Mouse (Mus musculus) thymus, adult 2 months (tissue): ENCODE data around the gene Clic6. TPM values are rescaled to one million over a fixed set of nuclear protein-coding genes. Genes with fewer than 3 reads are reported as not detected.

Source experiments
- DNase-seq: peaks from one replicate; pipeline ENCODE4 v3.0.0; 2021
- H3K27ac ChIP-seq: fragments of 200-500 bp; 2 replicates; pipeline ENCODE4 v1.5.1; 2012; ENCODE audit warnings: low read length, control low read depth; ENCODE audit not compliant: control insufficient read depth, insufficient read depth
- H3K27me3 ChIP-seq: fragments of 200-500 bp; 2 replicates; pipeline ENCODE4 v1.6.1; 2012; ENCODE audit warnings: mild to moderate bottlenecking, low read length, moderate library complexity, mixed read lengths; ENCODE audit not compliant: control insufficient read depth, insufficient read depth
- H3K36me3 ChIP-seq: fragments of 200-500 bp; 2 replicates; pipeline ENCODE4 v1.6.1; 2012; ENCODE audit warnings: mild to moderate bottlenecking, low read length, moderate library complexity; ENCODE audit not compliant: control insufficient read depth, insufficient read depth
- H3K4me1 ChIP-seq: fragments of 200-500 bp; replicated peaks from 2 replicates; pipeline ENCODE4 v1.6.1; 2012; ENCODE audit warnings: low read length; ENCODE audit not compliant: control insufficient read depth, insufficient read depth
- H3K4me3 ChIP-seq: fragments of 200-500 bp; 2 replicates; pipeline ENCODE4 v1.5.1; 2012; ENCODE audit warnings: mild to moderate bottlenecking, low read length, control low read depth, moderate library complexity; ENCODE audit not compliant: control insufficient read depth, insufficient read depth
- CTCF ChIP-seq: fragments of 200-500 bp; IDR thresholded peaks from 2 replicates; pipeline ENCODE4 v1.5.1; 2012; ENCODE audit warnings: mild to moderate bottlenecking, control low read depth, low read length, moderate library complexity, borderline replicate concordance; ENCODE audit not compliant: control insufficient read depth, poor library complexity, insufficient read depth; ENCODE audit errors: extremely low read depth
- POLR2A ChIP-seq: fragments of 200-500 bp; IDR thresholded peaks from 2 replicates; pipeline ENCODE4 v1.6.1; 2012; ENCODE audit warnings: mild to moderate bottlenecking, low read length, control low read depth, moderate library complexity; ENCODE audit not compliant: control insufficient read depth, poor library complexity, insufficient read depth; ENCODE audit errors: extremely low read depth
- WGBS: fragments of 180-500 bp; shearing (Covaris S2); methylation state at CpG from one replicate; pipeline ENCODE4 v1.1.7; 2018; 5-methylcytosine and 5-hydroxymethylcytosine counted together
- polyA plus RNA-seq: library from polyadenylated mRNA; depleted of rRNA; stranded (reverse); fragments of >200 nt; gene quantifications from 2 replicates; pipeline ENCODE4 v1.2.3, GENCODE M21; 2012

Clic6 gene
- polyA plus RNA-seq, 1 experiment: 0.22 TPM

GRCm38 (mm10) chr16:92565291-92565690 is 79.8 kb downstream of the Clic6 start:
- no peak overlapping the region for H3K27ac ChIP-seq
- 0 out of 2 replicates have a peak, but pooled peaks cover 3% of the 10 kb centered on the region for H3K4me1 ChIP-seq
- H3K27me3 ChIP-seq: no peaks in the 10 kb centered on the region
- TF ChIP-seq CTCF: no peak
- no peak for TF ChIP-seq POLR2A
- no peaks in the 10 kb centered on the region for H3K36me3 ChIP-seq
- no peak for DNase-seq
- WGBS: 83% methylated on average over 11 of the region's 11 CpGs
- no peak overlapping the region for H3K4me3 ChIP-seq

DNA sequence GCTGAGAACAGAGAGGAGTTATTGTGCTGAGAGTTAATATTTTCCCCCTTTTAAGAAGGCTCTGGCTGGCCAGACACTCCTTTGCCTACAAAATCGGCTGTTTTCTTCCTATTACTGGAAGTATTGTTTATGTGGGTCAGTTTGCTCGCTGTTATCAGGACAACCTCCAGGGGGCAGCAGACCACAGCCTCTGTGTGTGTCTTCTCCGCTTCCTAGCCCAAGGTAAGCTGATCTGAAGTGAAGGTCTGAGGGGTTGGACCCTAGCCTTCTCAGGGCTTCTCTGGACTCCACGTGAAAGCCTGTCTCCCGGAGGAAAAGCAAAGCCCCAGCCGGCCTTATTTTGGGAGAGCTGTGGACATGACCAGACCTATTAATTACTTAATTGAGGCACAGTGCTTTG is 80.2 kb downstream of the Clic6 start:
- WGBS: 5% methylated on average over 6 of the region's 6 CpGs
- Histone ChIP-seq H3K4me1 (0 out of 2 replicates have a peak, but pooled peaks cover 3% of the 10 kb centered on the region), H3K4me3 (no peak overlapping the region), H3K27ac (no peak overlapping the region), H3K36me3 (no peaks in the 10 kb centered on the region), H3K27me3 (no peaks in the 10 kb centered on the region)
- peak; percentile 83 for DNase-seq
- TF ChIP-seq POLR2A: no peak
- TF ChIP-seq CTCF: peak; percentile 73; the same call in 1 of the 2 replicates

DNA sequence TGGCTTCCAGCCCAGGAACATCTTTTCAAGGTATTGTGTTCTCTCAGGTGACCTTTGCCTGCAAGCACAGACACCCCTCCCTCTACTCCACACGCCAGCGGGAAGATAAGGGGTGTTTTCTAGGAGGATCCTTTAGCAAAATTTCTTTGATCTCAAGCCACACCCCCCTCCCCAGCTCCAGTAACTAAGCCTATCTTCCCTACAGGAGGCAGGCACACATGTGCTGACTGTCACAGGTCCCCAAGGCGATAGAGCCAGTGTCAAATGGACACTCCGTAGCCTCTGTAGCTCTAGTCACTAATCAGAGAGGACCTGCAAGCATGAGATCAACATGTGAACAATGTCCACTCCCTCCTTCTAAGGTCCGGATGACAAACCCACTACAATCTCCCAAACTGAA is 80.6 kb downstream of the Clic6 start:
- 63% methylated on average over 5 of the region's 5 CpGs for WGBS
- no peak for TF ChIP-seq POLR2A
- TF ChIP-seq CTCF: no peak

GRCm38 (mm10) chr16:92571246-92571645 is 85.7 kb downstream of the Clic6 start:
- no peak for TF ChIP-seq POLR2A
- TF ChIP-seq CTCF: no peak
- no peaks in the 10 kb centered on the region for H3K36me3 ChIP-seq
- no peak overlapping the region for H3K27ac ChIP-seq
- H3K4me1 ChIP-seq: peaks cover 4% of the 10 kb centered on the region
- WGBS: 96% methylated on average over 11 of the region's 11 CpGs
- no peaks in the 10 kb centered on the region for H3K27me3 ChIP-seq
- H3K4me3 ChIP-seq: no peak overlapping the region
- DNase-seq: no peak

More for the DNA sequence above, 80.6 kb downstream of the Clic6 start:
- Histone ChIP-seq H3K36me3 (no peaks in the 10 kb centered on the region), H3K27ac (no peak overlapping the region), H3K4me3 (no peak overlapping the region), H3K27me3 (no peaks in the 10 kb centered on the region), H3K4me1 (0 out of 2 replicates have a peak, but pooled peaks cover 3% of the 10 kb centered on the region)
- no peak for DNase-seq

GRCm38 (mm10) chr16:92573193-92573592 is 87.7 kb downstream of the Clic6 start:
- H3K36me3 ChIP-seq: no peaks in the 10 kb centered on the region
- no peak overlapping the region for H3K27ac ChIP-seq
- no peak for DNase-seq
- H3K27me3 ChIP-seq: no peaks in the 10 kb centered on the region
- peaks cover 4% of the 10 kb centered on the region for H3K4me1 ChIP-seq
- TF ChIP-seq CTCF (no peak), POLR2A (no peak)
- no peak overlapping the region for H3K4me3 ChIP-seq
- WGBS: 85% methylated on average over 4 of the region's 4 CpGs

DNA sequence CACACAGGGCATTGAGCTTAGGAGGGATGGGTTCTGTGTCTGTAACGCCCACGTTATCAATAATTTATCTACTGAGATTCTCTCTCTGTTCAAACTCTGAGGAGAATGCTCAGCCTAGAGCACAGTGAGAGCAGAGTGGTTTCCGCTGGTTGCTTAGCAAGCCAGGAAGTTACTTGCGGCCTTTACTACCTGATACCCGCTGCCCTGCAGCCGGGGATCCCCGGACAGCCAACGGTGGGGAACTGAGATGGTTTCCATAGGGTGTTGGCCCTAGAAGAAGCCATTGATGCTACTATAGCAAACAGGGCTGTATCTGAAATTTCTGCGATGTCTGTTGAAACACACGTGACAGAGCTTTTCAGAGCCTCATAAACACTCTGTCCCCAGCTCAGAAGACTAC is 90.3 kb downstream of the Clic6 start:
- 37% methylated on average over 10 of the region's 10 CpGs for WGBS
- Histone ChIP-seq H3K27me3 (no peaks in the 10 kb centered on the region), H3K27ac (no peak overlapping the region), H3K36me3 (no peaks in the 10 kb centered on the region), H3K4me3 (no peak overlapping the region), H3K4me1 (peaks cover 4% of the 10 kb centered on the region)
- TF ChIP-seq CTCF (no peak), POLR2A (no peak)
- no peak for DNase-seq

DNA sequence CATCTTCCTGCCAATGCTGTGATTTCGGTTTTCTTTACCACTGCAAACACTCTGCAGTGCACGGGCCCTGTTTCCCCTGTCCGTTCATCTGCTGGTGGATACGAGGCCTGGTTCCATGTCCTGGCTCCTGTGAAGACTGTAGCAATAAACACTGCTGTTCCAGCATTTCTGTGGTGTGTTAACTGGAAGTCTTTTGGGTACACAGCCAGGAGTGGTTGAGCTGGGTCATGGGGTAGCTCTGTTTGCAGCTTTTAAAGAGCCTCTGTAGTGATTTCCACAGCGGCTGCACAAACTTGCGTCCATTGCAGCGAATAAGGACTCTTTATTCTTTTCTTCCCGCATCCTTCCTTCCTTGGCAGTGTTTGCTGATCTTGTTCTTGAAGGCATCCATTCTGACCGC is 91.8 kb downstream of the Clic6 start:
- no peaks in the 10 kb centered on the region for H3K36me3 ChIP-seq
- WGBS: 97% methylated on average over 9 of the region's 9 CpGs
- no peak for DNase-seq
- H3K4me1 ChIP-seq: peaks cover 15% of the 10 kb centered on the region
- H3K4me3 ChIP-seq: no peak overlapping the region
- no peak for TF ChIP-seq POLR2A
- no peak for TF ChIP-seq CTCF
- no peak overlapping the region for H3K27ac ChIP-seq
- no peaks in the 10 kb centered on the region for H3K27me3 ChIP-seq
